In genomic region chr8:57592604-57593003, GRCm38 (mm10) we compare ENCODE assay signal across 18 mouse cellular contexts.
DNase-seq lines count a peak whose midpoint lies in the region; ATAC-seq and TF ChIP-seq lines count a peak whose summit lies in the region.
"Had no signal": no experiment of that assay in that cellular context is flagged by ENCODE, and none has a peak within 500 bp of the region (broad histone marks: within the 10 kb centered on the region; RNA-seq: fewer than 3 reads in every experiment).

No protein-coding gene starts in this region.

- peaks cover 7% of the 10 kb centered on the region for H3K36me3 ChIP-seq in G1E (replicated peaks)
- peaks cover 16% of the 10 kb centered on the region for H3K36me3 ChIP-seq in megakaryocyte, embryonic 14.5 days (replicated peaks; ENCODE audit: low read length)
- no peaks in the 10 kb centered on the region for H3K36me3 ChIP-seq in midbrain, embryonic 14.5 days (ENCODE audit: control insufficient read depth, insufficient read depth, low read length)
- H3K36me3 ChIP-seq: embryonic facial prominence, embryonic 12.5 days; kidney, embryonic 15.5 days; liver, embryonic 13.5 days had no signal

- peak; percentile 18 for DNase-seq in cerebellum, adult 9-11 months
- DNase-seq in 416B (ENCODE audit: low read depth) (peak; percentile 82), G1E (ENCODE audit: low spot score) (no peak)
- no peak for DNase-seq in ovary, postnatal 10 days (ENCODE audit: low spot score)
- DNase-seq in midbrain, embryonic 14.5 days = no peak
- no peak for DNase-seq in left cerebral cortex, adult 8-10 months (ENCODE audit: low spot score in 2 of 2)
- DNase-seq: cerebellum, adult 11 months; heart, postnatal 4 days; left cerebral cortex, postnatal 4 days; liver, embryonic 13.5 days had no signal

- no peak overlapping the region for H3K9ac ChIP-seq in midbrain, embryonic 14.5 days (replicated peaks; ENCODE audit: low read length)
- H3K9ac ChIP-seq: embryonic facial prominence, embryonic 12.5 days; kidney, embryonic 15.5 days; liver, embryonic 13.5 days had no signal

- 87% methylated on average over 7 of the region's 7 CpGs for WGBS in midbrain, embryonic 14.5 days

- ATAC-seq in cerebellum, adult (ENCODE audit: insufficient number of reproducible peaks, low FRiP score, low TSS enrichment) = no peak
- peak; percentile 43; the same call in 1 of the 2 replicates for ATAC-seq in G1E (ENCODE audit: extremely low read depth, insufficient number of reproducible peaks, low FRiP score, poor library complexity, severe bottlenecking)
- ATAC-seq in midbrain, embryonic 14.5 days (ENCODE audit: low FRiP score, low TSS enrichment) = no peak
- ATAC-seq: forebrain, embryonic 16.5 days; lung, postnatal 0 days had no signal

- TF ChIP-seq CTCF in G1E (IDR thresholded peaks at IDR 0.05; ENCODE audit: low read depth, low read length) = no peak

- no peak overlapping the region for H3K27ac ChIP-seq in midbrain, embryonic 14.5 days (replicated peaks; ENCODE audit: low read depth, low read length)
- H3K27ac ChIP-seq: embryonic facial prominence, embryonic 12.5 days; kidney, embryonic 15.5 days; liver, embryonic 13.5 days had no signal

- no peak overlapping the region; the same call in 1 of the 2 replicates for H3K4me3 ChIP-seq in G1E (ENCODE audit: low read depth, low read length)
- peak overlapping the region; percentile 68 for H3K4me3 ChIP-seq in megakaryocyte, embryonic 14.5 days (replicated peaks)
- H3K4me3 ChIP-seq in midbrain, embryonic 14.5 days (replicated peaks; ENCODE audit: low read depth, low read length) = no peak overlapping the region
- H3K4me3 ChIP-seq: embryonic facial prominence, embryonic 12.5 days; kidney, embryonic 15.5 days; liver, embryonic 13.5 days; myocyte had no signal

- H3K4me1 ChIP-seq in G1E (ENCODE audit: insufficient read depth, low read depth, low read length) = peaks cover 83% of the 10 kb centered on the region
- H3K4me1 ChIP-seq in megakaryocyte, embryonic 14.5 days = peaks cover 87% of the 10 kb centered on the region
- no peaks in the 10 kb centered on the region for H3K4me1 ChIP-seq in midbrain, embryonic 14.5 days (ENCODE audit: control insufficient read depth, insufficient read depth, low read length)
- H3K4me1 ChIP-seq: embryonic facial prominence, embryonic 12.5 days; kidney, embryonic 15.5 days had no signal

- H3K9me3 ChIP-seq in G1E (replicated peaks) = no peaks in the 10 kb centered on the region
- no peaks in the 10 kb centered on the region for H3K9me3 ChIP-seq in megakaryocyte, embryonic 14.5 days
- H3K9me3 ChIP-seq in midbrain, embryonic 14.5 days (ENCODE audit: control insufficient read depth, low read length) = no peaks in the 10 kb centered on the region
- H3K9me3 ChIP-seq: embryonic facial prominence, embryonic 12.5 days; kidney, embryonic 15.5 days; liver, embryonic 13.5 days had no signal

- no peaks in the 10 kb centered on the region for H3K27me3 ChIP-seq in G1E (ENCODE audit: insufficient read depth, low read length)
- no peaks in the 10 kb centered on the region for H3K27me3 ChIP-seq in megakaryocyte, embryonic 14.5 days (replicated peaks)
- no peaks in the 10 kb centered on the region for H3K27me3 ChIP-seq in midbrain, embryonic 14.5 days (ENCODE audit: control insufficient read depth, insufficient read depth, low read length)
- H3K27me3 ChIP-seq: embryonic facial prominence, embryonic 12.5 days; kidney, embryonic 15.5 days; liver, embryonic 13.5 days had no signal

- H3K4me2 ChIP-seq in midbrain, embryonic 14.5 days (ENCODE audit: low read length) = no peak overlapping the region
- H3K4me2 ChIP-seq: embryonic facial prominence, embryonic 12.5 days; kidney, embryonic 15.5 days; liver, embryonic 13.5 days; midbrain, embryonic 11.5 days had no signal

Comparison
In these comparisons a context has a peak if more than half of its experiments do, and no peak if none do; other contexts are left out.
1. DNase-seq: peak in cerebellum, adult 9-11 months (single experiment) and 416B (single experiment); none in G1E (single experiment), ovary, postnatal 10 days (single experiment), midbrain, embryonic 14.5 days (single experiment) and left cerebral cortex, adult 8-10 months (0 of 2).